ENCODE assay signal across 21 mouse cellular contexts in the genomic region with DNA sequence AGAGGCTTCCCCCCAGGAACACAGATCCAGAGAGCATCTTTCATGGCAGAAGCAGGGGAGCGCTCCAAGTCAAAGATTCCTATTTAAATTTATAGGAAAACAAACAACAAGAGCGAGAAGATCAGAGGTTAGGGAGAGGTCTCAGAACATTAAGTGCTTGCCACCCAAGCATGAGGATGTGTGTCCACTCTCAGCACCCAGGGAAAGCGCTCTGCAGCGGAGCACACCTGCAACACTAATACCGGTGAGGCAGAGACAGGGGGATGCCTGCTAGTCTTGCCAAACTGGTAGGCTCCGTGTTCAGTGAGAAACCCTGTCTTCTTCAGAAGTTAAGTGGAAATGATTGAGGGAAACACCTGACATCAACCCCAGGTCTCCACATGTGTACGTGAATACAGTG. TPM values are rescaled to one million over a fixed set of nuclear protein-coding genes. Genes with fewer than 3 reads are reported as not detected.
A peak's percentile ranks its signal among the peaks of the same experiment; 100 is the strongest.
DNase-seq lines count a peak whose midpoint lies in the region; ATAC-seq and TF ChIP-seq lines count a peak whose summit lies in the region.
"Had no signal": no experiment of that assay in that cellular context is flagged by ENCODE, and none has a peak within 500 bp of the region (broad histone marks: within the 10 kb centered on the region; RNA-seq: fewer than 3 reads in every experiment).

No protein-coding gene starts in this region.

- peaks cover 6% of the 10 kb centered on the region; the same call in 1 of the 2 replicates for H3K9me3 ChIP-seq in hindbrain, embryonic 10.5 days
- no peaks in the 10 kb centered on the region for H3K9me3 ChIP-seq in hindbrain, embryonic 16.5 days (ENCODE audit: control insufficient read depth, low read length)
- H3K9me3 ChIP-seq in forebrain, embryonic 13.5 days (replicated peaks), result no peaks in the 10 kb centered on the region; the same call in 1 of the 2 replicates
- H3K9me3 ChIP-seq in hindbrain, embryonic 12.5 days (replicated peaks), result peaks cover 8% of the 10 kb centered on the region; the same call in 1 of the 2 replicates
- H3K9me3 ChIP-seq in midbrain, embryonic 14.5 days (ENCODE audit: control insufficient read depth, low read length), result no peaks in the 10 kb centered on the region
- H3K9me3 ChIP-seq: embryonic facial prominence, embryonic 12.5 days; heart, embryonic 10.5 days; intestine, embryonic 15.5 days; limb, embryonic 12.5 days; liver, embryonic 13.5 days had no signal

- H3K4me2 ChIP-seq in hindbrain, embryonic 16.5 days (ENCODE audit: low read length), result no peak overlapping the region
- peak overlapping the region; percentile 10; the same call in 1 of the 2 replicates for H3K4me2 ChIP-seq in forebrain, embryonic 13.5 days
- no peak overlapping the region for H3K4me2 ChIP-seq in hindbrain, embryonic 12.5 days (replicated peaks)
- H3K4me2 ChIP-seq in midbrain, embryonic 14.5 days (ENCODE audit: low read length), result no peak overlapping the region
- H3K4me2 ChIP-seq: embryonic facial prominence, embryonic 12.5 days; intestine, embryonic 15.5 days; limb, embryonic 12.5 days; liver, embryonic 13.5 days; lung, embryonic 14.5 days had no signal

- peak overlapping the region; percentile 59 for H3K27ac ChIP-seq in hindbrain, embryonic 10.5 days
- no peak overlapping the region for H3K27ac ChIP-seq in hindbrain, embryonic 16.5 days (ENCODE audit: low read depth, low read length)
- H3K27ac ChIP-seq in forebrain, embryonic 13.5 days, result peak overlapping the region; percentile 63
- H3K27ac ChIP-seq in hindbrain, embryonic 12.5 days, result peak overlapping the region; percentile 48; the same call in 1 of the 2 replicates
- H3K27ac ChIP-seq in midbrain, embryonic 14.5 days (replicated peaks; ENCODE audit: low read depth, low read length), result 0 out of 2 replicates have a peak overlapping the region, but pooled peaks have one; percentile 15
- H3K27ac ChIP-seq in left cerebral cortex, adult 2 months, result no peak overlapping the region; the same call in 1 of the 2 replicates
- H3K27ac ChIP-seq: embryonic facial prominence, embryonic 12.5 days; intestine, embryonic 15.5 days; limb, embryonic 12.5 days; liver, embryonic 13.5 days had no signal

- H3K4me3 ChIP-seq in hindbrain, embryonic 10.5 days, result no peak overlapping the region
- no peak overlapping the region for H3K4me3 ChIP-seq in hindbrain, embryonic 16.5 days (ENCODE audit: low read length)
- H3K4me3 ChIP-seq in forebrain, embryonic 13.5 days, result no peak overlapping the region
- H3K4me3 ChIP-seq in hindbrain, embryonic 12.5 days, result no peak overlapping the region
- H3K4me3 ChIP-seq in midbrain, embryonic 14.5 days (replicated peaks; ENCODE audit: low read depth, low read length), result no peak overlapping the region
- no peak overlapping the region for H3K4me3 ChIP-seq in left cerebral cortex, adult 2 months
- H3K4me3 ChIP-seq: embryonic facial prominence, embryonic 12.5 days; heart, embryonic 10.5 days; intestine, embryonic 15.5 days; limb, embryonic 12.5 days; liver, embryonic 13.5 days had no signal

- 75% methylated on average over 7 of the region's 7 CpGs for WGBS in hindbrain, embryonic 10.5 days
- 73% methylated on average over 7 of the region's 7 CpGs for WGBS in hindbrain, embryonic 16.5 days
- WGBS in forebrain, embryonic 13.5 days, result 72% methylated on average over 7 of the region's 7 CpGs
- 76% methylated on average over 7 of the region's 7 CpGs for WGBS in hindbrain, embryonic 12.5 days
- WGBS in midbrain, embryonic 14.5 days, result 74% methylated on average over 7 of the region's 7 CpGs

- no peak overlapping the region for H3K9ac ChIP-seq in hindbrain, embryonic 16.5 days (ENCODE audit: low read depth, low read length)
- H3K9ac ChIP-seq in forebrain, embryonic 13.5 days, result 0 out of 2 replicates have a peak overlapping the region, but pooled peaks have one; percentile 3
- no peak overlapping the region for H3K9ac ChIP-seq in hindbrain, embryonic 12.5 days
- H3K9ac ChIP-seq in midbrain, embryonic 14.5 days (replicated peaks; ENCODE audit: low read length), result no peak overlapping the region
- H3K9ac ChIP-seq: embryonic facial prominence, embryonic 12.5 days; intestine, embryonic 15.5 days; limb, embryonic 12.5 days; liver, embryonic 13.5 days; lung, embryonic 14.5 days had no signal

- H3K4me1 ChIP-seq in hindbrain, embryonic 10.5 days (replicated peaks), result peaks cover 37% of the 10 kb centered on the region
- peaks cover 7% of the 10 kb centered on the region for H3K4me1 ChIP-seq in hindbrain, embryonic 16.5 days (ENCODE audit: control insufficient read depth, insufficient read depth, low read depth, low read length)
- H3K4me1 ChIP-seq in forebrain, embryonic 13.5 days, result peaks cover 48% of the 10 kb centered on the region
- peaks cover 29% of the 10 kb centered on the region for H3K4me1 ChIP-seq in hindbrain, embryonic 12.5 days
- H3K4me1 ChIP-seq in midbrain, embryonic 14.5 days (ENCODE audit: control insufficient read depth, insufficient read depth, low read length), result peaks cover 26% of the 10 kb centered on the region
- H3K4me1 ChIP-seq: intestine, embryonic 15.5 days; liver, embryonic 13.5 days had no signal

- H3K27me3 ChIP-seq in hindbrain, embryonic 10.5 days (ENCODE audit: insufficient read depth, poor library complexity, severe bottlenecking), result peaks cover 33% of the 10 kb centered on the region
- no peaks in the 10 kb centered on the region for H3K27me3 ChIP-seq in hindbrain, embryonic 16.5 days (replicated peaks; ENCODE audit: control insufficient read depth, insufficient read depth, low read length)
- H3K27me3 ChIP-seq in forebrain, embryonic 13.5 days, result no peaks in the 10 kb centered on the region
- no peaks in the 10 kb centered on the region for H3K27me3 ChIP-seq in hindbrain, embryonic 12.5 days
- no peaks in the 10 kb centered on the region for H3K27me3 ChIP-seq in midbrain, embryonic 14.5 days (ENCODE audit: control insufficient read depth, insufficient read depth, low read length)
- H3K27me3 ChIP-seq: embryonic facial prominence, embryonic 12.5 days; intestine, embryonic 15.5 days; limb, embryonic 12.5 days; liver, embryonic 13.5 days had no signal

- TF ChIP-seq CTCF in left cerebral cortex, adult 2 months (IDR thresholded peaks at IDR 0.05), result no peak

- no peak for DNase-seq in hindbrain, embryonic 10.5 days (ENCODE audit: low spot score)
- no peak for DNase-seq in midbrain, embryonic 14.5 days
- no peak for DNase-seq in left cerebral cortex, postnatal 36 days (ENCODE audit: low spot score in 2 of 2)
- DNase-seq in left cerebral cortex, adult 2 months (ENCODE audit: extremely low spot score in 1 of 2, low spot score in 2 of 2), result no peak
- DNase-seq: adrenal gland, postnatal 36 days; kidney, adult 8-10 months; kidney, postnatal 14 days; liver, embryonic 13.5 days; lung, embryonic 14.5 days; thymus, adult 2 months; thymus, postnatal 4 days had no signal

- intact Hi-C loops in left cerebral cortex, postnatal 36 days (cut with DNase I), result no loop called here
- intact Hi-C loops in left cerebral cortex, adult 2 months (cut with DNase I), result no loop called here

- H3K36me3 ChIP-seq in hindbrain, embryonic 10.5 days, result peaks cover 12% of the 10 kb centered on the region
- peaks cover 6% of the 10 kb centered on the region; the same call in 1 of the 2 replicates for H3K36me3 ChIP-seq in hindbrain, embryonic 16.5 days (ENCODE audit: control insufficient read depth, insufficient read depth, low read length)
- H3K36me3 ChIP-seq in forebrain, embryonic 13.5 days (ENCODE audit: poor library complexity, severe bottlenecking), result peaks cover 36% of the 10 kb centered on the region
- peaks cover 12% of the 10 kb centered on the region for H3K36me3 ChIP-seq in hindbrain, embryonic 12.5 days
- peaks cover 11% of the 10 kb centered on the region for H3K36me3 ChIP-seq in midbrain, embryonic 14.5 days (ENCODE audit: control insufficient read depth, insufficient read depth, low read length)
- H3K36me3 ChIP-seq: embryonic facial prominence, embryonic 12.5 days; intestine, embryonic 15.5 days; limb, embryonic 12.5 days; liver, embryonic 13.5 days had no signal

- ATAC-seq in hindbrain, embryonic 16.5 days, result no peak
- no peak for ATAC-seq in forebrain, embryonic 13.5 days
- ATAC-seq in hindbrain, embryonic 12.5 days (ENCODE audit: low FRiP score), result no peak
- ATAC-seq in midbrain, embryonic 14.5 days (ENCODE audit: low FRiP score, low TSS enrichment), result no peak
- ATAC-seq in cerebellum, adult (ENCODE audit: insufficient number of reproducible peaks, low FRiP score, low TSS enrichment), result no peak
- ATAC-seq: intestine, embryonic 15.5 days had no signal

RNA-seq across cellular contexts. Expression of gene Scrn1, which starts 26.9 kb away (rescaled TPM):
- 42.9 and 60.0 TPM in 2 replicates for polyA plus RNA-seq in hindbrain, embryonic 10.5 days (2016; fragmentation: Nextera tagmentation; extraction: Ambion mirVana)
- 109 and 114 TPM in 2 replicates for polyA plus RNA-seq in hindbrain, embryonic 16.5 days (2015; fragmentation: Nextera tagmentation; extraction: Ambion mirVana)
- polyA plus RNA-seq in forebrain, embryonic 13.5 days (2015; fragmentation: Nextera tagmentation; extraction: Ambion mirVana), result 129 and 131 TPM in 2 replicates
- polyA plus RNA-seq in hindbrain, embryonic 12.5 days (2016; fragmentation: Nextera tagmentation; extraction: Ambion mirVana), result 79.3 and 89.4 TPM in 2 replicates
- polyA plus RNA-seq in midbrain, embryonic 14.5 days (2014; fragmentation: Nextera tagmentation; extraction: Ambion mirVana), result 88.0 and 104 TPM in 2 replicates
- 100 to 1,000 TPM; 145 to 155 TPM for total RNA-seq in left cerebral cortex, postnatal 36 days (2021)
- total RNA-seq in left cerebral cortex, adult 2 months (2021), result 100 to 1,000 TPM; 135 to 136 TPM
- total RNA-seq: megakaryocyte, adult 5-6 weeks; neutrophil, adult 5-6 weeks had no signal

RNA-seq across cellular contexts. Expression of gene Plekha8, which starts 55.5 kb away (rescaled TPM):
- 13.8 and 17.4 TPM in 2 replicates for polyA plus RNA-seq in hindbrain, embryonic 10.5 days (2016; fragmentation: Nextera tagmentation; extraction: Ambion mirVana)
- polyA plus RNA-seq in hindbrain, embryonic 16.5 days (2015; fragmentation: Nextera tagmentation; extraction: Ambion mirVana), result 6.3 and 8.1 TPM in 2 replicates
- 10.6 and 12.1 TPM in 2 replicates for polyA plus RNA-seq in forebrain, embryonic 13.5 days (2015; fragmentation: Nextera tagmentation; extraction: Ambion mirVana)
- polyA plus RNA-seq in hindbrain, embryonic 12.5 days (2016; fragmentation: Nextera tagmentation; extraction: Ambion mirVana), result 17.7 and 19.4 TPM in 2 replicates
- 11.1 and 15.8 TPM in 2 replicates for polyA plus RNA-seq in midbrain, embryonic 14.5 days (2014; fragmentation: Nextera tagmentation; extraction: Ambion mirVana)
- 10 to 100 TPM; 12.3 to 12.6 TPM for total RNA-seq in left cerebral cortex, postnatal 36 days (2021)
- total RNA-seq in left cerebral cortex, adult 2 months (2021), result 10 to 100 TPM; 11.0 to 11.6 TPM

RNA-seq across cellular contexts. Expression of gene Fkbp14, which starts 57.7 kb away (rescaled TPM):
- polyA plus RNA-seq in hindbrain, embryonic 10.5 days (2016; fragmentation: Nextera tagmentation; extraction: Ambion mirVana), result 9.3 and 12.4 TPM in 2 replicates
- 8.0 and 11.8 TPM in 2 replicates for polyA plus RNA-seq in hindbrain, embryonic 16.5 days (2015; fragmentation: Nextera tagmentation; extraction: Ambion mirVana)
- polyA plus RNA-seq in forebrain, embryonic 13.5 days (2015; fragmentation: Nextera tagmentation; extraction: Ambion mirVana), result 9.1 and 9.4 TPM in 2 replicates
- 21.0 and 26.4 TPM in 2 replicates for polyA plus RNA-seq in hindbrain, embryonic 12.5 days (2016; fragmentation: Nextera tagmentation; extraction: Ambion mirVana)
- 4.3 and 8.1 TPM in 2 replicates for polyA plus RNA-seq in midbrain, embryonic 14.5 days (2014; fragmentation: Nextera tagmentation; extraction: Ambion mirVana)
- total RNA-seq in left cerebral cortex, postnatal 36 days (2021), result 1 to 10 TPM; 7.3 to 9.9 TPM
- total RNA-seq in left cerebral cortex, adult 2 months (2021), result 1 to 10 TPM; 9.0 to 9.2 TPM
- total RNA-seq: megakaryocyte, adult 5-6 weeks; neutrophil, adult 5-6 weeks had no signal

Comparison
In these comparisons a context has a peak if more than half of its experiments do, and no peak if none do; other contexts are left out.
1. H3K27ac ChIP-seq: peak in hindbrain, embryonic 10.5 days (single experiment), forebrain, embryonic 13.5 days (single experiment), hindbrain, embryonic 12.5 days (single experiment) and midbrain, embryonic 14.5 days (single experiment); none in hindbrain, embryonic 16.5 days (single experiment) and left cerebral cortex, adult 2 months (single experiment).